Mouse (Mus musculus) midbrain, postnatal 0 days (tissue): ENCODE measurements around the gene Gja5. TPM values are rescaled to one million over a fixed set of nuclear protein-coding genes. Genes with fewer than 3 reads are reported as not detected.
"Not testable (repeated sequence)": the region's sequence is repeated elsewhere in the genome, so short reads cannot be mapped to it uniquely, and the experiment has no call there.

Source experiments
- ATAC-seq: fragments of 200-750 bp; cut with Nextera tagmentation; 2 replicates; pipeline ENCODE4 v1.8.0; 2017; ENCODE audit warnings: moderate number of reproducible peaks, mild to moderate bottlenecking, moderate TSS enrichment, moderate library complexity; ENCODE audit not compliant: low FRiP score
- DNase-seq: peaks from one replicate; pipeline ENCODE4 v3.0.0-alpha.2; 2015; ENCODE audit warnings: low spot score
- H3K27ac ChIP-seq: fragments of 300-500 bp; sonication (generic); 2 replicates; pipeline ENCODE4 v1.5.1; 2014; ENCODE audit warnings: low read depth, mild to moderate bottlenecking, low read length, mixed read lengths
- H3K27me3 ChIP-seq: fragments of 300-500 bp; sonication (generic); 2 replicates; pipeline ENCODE4 v1.6.1; 2014; ENCODE audit warnings: low read length, control low read depth, mixed read lengths; ENCODE audit not compliant: insufficient read depth
- H3K36me3 ChIP-seq: fragments of 300-500 bp; sonication (generic); 2 replicates; pipeline ENCODE4 v1.6.1; 2014; ENCODE audit warnings: low read length, control low read depth, mixed read lengths; ENCODE audit not compliant: insufficient read depth
- H3K4me1 ChIP-seq: fragments of 300-500 bp; sonication (generic); 2 replicates; pipeline ENCODE4 v1.6.1; 2014; ENCODE audit warnings: mild to moderate bottlenecking, control low read depth, antibody characterized with exemption, low read length, mixed read lengths; ENCODE audit not compliant: insufficient read depth
- H3K4me2 ChIP-seq: fragments of 300-500 bp; sonication (generic); 2 replicates; pipeline ENCODE4 v1.6.1; 2014; ENCODE audit warnings: low read depth, mild to moderate bottlenecking, low read length, mixed read lengths; ENCODE audit not compliant: poor library complexity, severe bottlenecking
- H3K4me3 ChIP-seq: fragments of 300-500 bp; sonication (generic); 2 replicates; pipeline ENCODE4 v1.5.1; 2014; ENCODE audit warnings: low read depth, mild to moderate bottlenecking, low read length, moderate library complexity
- H3K9ac ChIP-seq: fragments of 300-500 bp; sonication (generic); replicated peaks from 2 replicates; pipeline ENCODE4 v1.6.1; 2014; ENCODE audit warnings: mild to moderate bottlenecking, low read length, moderate library complexity, mixed read lengths; ENCODE audit not compliant: poor library complexity, severe bottlenecking
- H3K9me3 ChIP-seq: fragments of 300-500 bp; sonication (generic); 2 replicates; pipeline ENCODE4 v1.6.1; 2016; ENCODE audit warnings: low read length, control low read depth
- CTCF ChIP-seq: IDR thresholded peaks from 2 replicates; pipeline ENCODE4 v1.5.1; 2016; ENCODE audit warnings: antibody characterized with exemption, mild to moderate bottlenecking
- whole genome bisulfite sequencing: fragments of 180-500 bp; shearing (Covaris S2); extraction: QIAGEN DNeasy Blood & Tissue Kit; methylation state at CpG from one replicate; pipeline ENCODE4 v1.1.7; 2014; 5-methylcytosine and 5-hydroxymethylcytosine counted together
- polyA plus RNA-seq: library from polyadenylated mRNA; unstranded; fragments of >200 nt; fragmentation: Nextera tagmentation; extraction: Ambion mirVana; gene quantifications from 2 replicates; pipeline ENCODE4 v1.2.1, GENCODE M21; 2015
- total RNA-seq: library from RNA; depleted of rRNA; stranded (reverse); fragments of >200 nt; gene quantifications from 2 replicates; pipeline ENCODE4 v1.2.3, GENCODE M21; 2014; rRNA removed

Gja5 gene
- total and polyA plus RNA-seq, 2 experiments from 2014 or later = 0.88 to 0.93 TPM

DNA sequence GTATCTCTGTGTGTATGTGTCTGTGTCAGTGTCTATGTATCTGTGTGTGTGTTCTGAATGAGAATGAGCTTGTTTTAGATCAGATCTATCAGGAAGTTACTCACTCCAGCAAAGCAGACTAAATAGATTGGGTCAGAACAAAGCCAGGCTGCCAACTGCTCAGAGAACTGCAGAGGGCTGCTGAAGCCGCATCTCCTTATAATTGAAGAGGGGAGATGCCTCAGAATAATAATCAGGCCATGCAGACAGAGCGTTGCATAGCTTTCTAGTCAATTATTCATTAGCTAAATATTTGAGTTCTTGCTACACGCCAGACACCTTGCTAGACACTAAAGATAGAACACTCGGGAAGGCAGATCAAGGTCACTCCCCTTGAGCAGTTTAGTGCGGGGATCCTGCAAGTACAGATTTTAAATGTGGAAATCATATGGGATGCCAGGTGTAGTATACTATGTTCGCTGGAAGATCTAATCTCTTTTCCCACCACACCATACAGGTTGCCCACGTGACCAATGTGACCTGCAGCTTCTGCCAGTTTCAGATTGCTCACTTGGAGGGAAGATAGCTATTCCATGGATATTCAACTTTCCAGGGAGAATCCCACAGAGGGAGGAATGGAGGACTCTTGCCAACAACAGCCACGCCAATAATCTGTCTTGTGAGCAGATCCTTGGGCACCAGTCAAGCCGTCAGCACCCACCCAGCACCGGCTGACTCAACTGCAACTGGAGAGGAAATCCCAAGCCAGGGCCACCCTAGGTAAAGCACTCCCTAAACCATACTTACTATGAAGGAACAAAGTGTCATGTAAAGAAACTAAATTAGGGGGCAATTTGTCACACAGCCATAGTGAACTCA is 196.5 kb downstream of the Gja5 start:
- Histone ChIP-seq H3K4me2 (no peak overlapping the region), H3K4me3 (no peak overlapping the region), H3K36me3 (no peaks in the 10 kb centered on the region), H3K27ac (peak overlapping the region; percentile 48; the same call in 1 of the 2 replicates), H3K27me3 (no peaks in the 10 kb centered on the region), H3K9ac (no peak overlapping the region), H3K9me3 (no peaks in the 10 kb centered on the region), H3K4me1 (peaks cover 9% of the 10 kb centered on the region; the same call in 1 of the 2 replicates)
- ATAC-seq (peak; percentile 93), DNase-seq (peak; percentile 67)
- WGBS = 40% methylated on average over 10 of the region's 10 CpGs
- TF ChIP-seq CTCF = peak; percentile 18; the same call in 1 of the 2 replicates

DNA sequence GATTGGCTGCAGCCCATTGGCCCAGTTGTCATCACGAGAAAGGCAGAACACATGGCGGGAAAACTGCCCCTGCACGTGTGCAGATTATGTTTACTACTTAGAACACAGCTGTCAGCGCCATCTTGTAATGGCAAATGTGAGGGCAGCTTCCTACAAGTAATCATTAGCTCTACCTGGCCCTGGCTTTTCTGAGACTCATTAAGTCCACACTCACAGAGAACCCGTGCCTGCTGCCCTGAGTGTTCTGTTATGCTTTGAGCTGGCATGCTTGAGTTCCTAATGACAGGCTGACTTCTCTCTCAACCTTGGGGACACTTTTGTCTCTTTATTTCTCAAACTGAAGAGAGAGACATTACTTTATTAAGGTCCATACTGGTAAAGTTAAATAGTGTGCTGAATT is 199.5 kb downstream of the Gja5 start:
- H3K36me3 ChIP-seq, H3K4me2 ChIP-seq, H3K27ac ChIP-seq, DNase-seq, H3K4me3 ChIP-seq, H3K27me3 ChIP-seq, H3K9ac ChIP-seq, ATAC-seq, H3K4me1 ChIP-seq, H3K9me3 ChIP-seq: not testable (repeated sequence)
- WGBS = 80% methylated on average over 2 of the region's 5 CpGs

DNA sequence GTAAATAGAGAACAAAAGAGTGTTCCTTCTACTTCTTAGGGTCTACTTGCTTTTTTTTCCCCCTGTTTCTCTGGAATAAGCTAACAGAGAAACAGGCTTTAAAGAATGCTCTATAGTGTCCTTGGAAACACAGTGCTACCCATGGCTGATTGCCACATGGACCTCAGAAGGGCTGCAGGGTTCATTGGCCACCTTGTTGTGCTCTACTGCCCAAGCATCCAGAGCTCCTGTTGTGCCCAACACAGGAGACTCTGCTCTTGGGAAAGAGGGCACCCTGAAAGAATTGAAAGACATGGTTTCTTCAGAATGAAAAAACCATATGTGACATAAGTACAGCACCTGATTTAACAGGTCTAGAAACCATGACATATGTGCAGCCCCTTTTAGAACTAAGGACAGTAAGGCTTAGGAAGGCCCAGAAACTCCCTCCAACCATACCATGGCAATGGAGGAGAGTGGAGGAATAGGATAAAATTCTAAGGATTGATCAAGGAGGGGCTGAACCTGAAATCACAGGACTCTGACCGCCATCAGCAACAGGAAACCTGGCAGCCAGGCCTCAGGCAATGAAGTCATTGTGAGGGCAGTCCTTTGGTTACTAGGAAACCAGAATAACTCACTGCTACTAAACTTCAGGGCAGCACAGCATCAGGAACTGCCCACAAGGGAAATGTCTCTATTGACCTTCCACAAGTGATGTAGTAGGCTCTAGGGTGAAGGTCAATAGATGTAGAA is 200.4 kb downstream of the Gja5 start:
- DNase-seq = no peak
- H3K36me3 ChIP-seq = no peaks in the 10 kb centered on the region
- whole genome bisulfite sequencing = 71% methylated on average over 1 of the region's 1 CpGs

DNA sequence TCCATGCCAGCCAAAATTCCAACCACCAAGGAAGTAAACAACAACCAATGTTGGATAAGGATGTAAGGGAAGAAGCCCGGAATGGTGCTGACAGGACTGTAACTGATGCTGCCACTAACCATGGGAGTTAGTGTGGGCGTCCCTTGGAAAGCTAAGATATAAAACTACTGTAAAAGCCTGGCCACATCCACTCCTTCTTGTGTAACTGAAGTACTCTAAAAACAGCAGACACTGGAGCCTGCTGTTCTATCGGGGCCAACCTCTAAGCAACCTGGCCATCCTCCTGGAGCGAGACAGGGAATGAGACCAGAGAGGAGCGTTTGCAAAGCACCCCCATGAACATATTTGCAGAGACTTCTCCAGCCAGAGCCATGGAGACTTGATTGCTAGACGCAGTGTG is 213.0 kb downstream of the Gja5 start:
- no peak overlapping the region for H3K27ac ChIP-seq
- no peak for TF ChIP-seq CTCF
- WGBS = 95% methylated on average over 6 of the region's 6 CpGs
- H3K4me1 ChIP-seq = no peaks in the 10 kb centered on the region
- no peak overlapping the region for H3K4me3 ChIP-seq
- no peaks in the 10 kb centered on the region for H3K36me3 ChIP-seq
- H3K9me3 ChIP-seq = peaks cover 6% of the 10 kb centered on the region; the same call in 1 of the 2 replicates
- H3K9ac ChIP-seq = no peak overlapping the region
- no peak overlapping the region for H3K4me2 ChIP-seq
- no peak for ATAC-seq
- no peaks in the 10 kb centered on the region for H3K27me3 ChIP-seq
- no peak for DNase-seq

More for the DNA sequence above, 200.4 kb downstream of the Gja5 start:
- TF ChIP-seq CTCF = no peak
- no peak overlapping the region for H3K4me3 ChIP-seq
- H3K4me2 ChIP-seq = no peak overlapping the region
- H3K9me3 ChIP-seq = no peaks in the 10 kb centered on the region
- no peak overlapping the region for H3K9ac ChIP-seq
- H3K4me1 ChIP-seq = peaks cover 9% of the 10 kb centered on the region; the same call in 1 of the 2 replicates
- ATAC-seq = no peak
- no peaks in the 10 kb centered on the region for H3K27me3 ChIP-seq
- no peak overlapping the region for H3K27ac ChIP-seq

DNA sequence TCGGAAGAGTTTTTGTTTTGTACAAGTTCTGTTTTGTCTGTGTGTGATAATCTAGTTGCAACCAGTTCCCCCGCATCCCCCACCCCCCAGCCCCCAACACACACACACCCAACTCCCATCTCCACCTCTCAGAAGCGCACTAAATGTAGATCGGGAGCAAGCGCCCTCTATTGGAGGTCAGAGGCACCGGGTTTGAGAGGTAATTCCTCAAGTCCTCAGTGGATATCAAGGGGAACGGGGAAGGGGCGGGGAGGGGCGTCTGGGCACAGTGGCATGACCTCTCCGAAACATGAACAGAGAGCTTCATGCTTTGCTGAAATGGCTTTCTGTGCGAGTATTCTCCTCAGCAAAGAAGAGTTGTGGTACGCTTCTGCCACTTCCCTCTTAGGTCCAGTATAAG is 213.8 kb downstream of the Gja5 start:
- H3K9me3 ChIP-seq = peaks cover 6% of the 10 kb centered on the region; the same call in 1 of the 2 replicates
- no peaks in the 10 kb centered on the region for H3K4me1 ChIP-seq
- ATAC-seq = no peak
- H3K27me3 ChIP-seq = no peaks in the 10 kb centered on the region
- H3K9ac ChIP-seq = no peak overlapping the region
- H3K4me3 ChIP-seq = no peak overlapping the region
- H3K27ac ChIP-seq = no peak overlapping the region
- no peaks in the 10 kb centered on the region for H3K36me3 ChIP-seq
- no peak for DNase-seq
- no peak overlapping the region for H3K4me2 ChIP-seq
- no peak for TF ChIP-seq CTCF
- 60% methylated on average over 12 of the region's 12 CpGs for WGBS

DNA sequence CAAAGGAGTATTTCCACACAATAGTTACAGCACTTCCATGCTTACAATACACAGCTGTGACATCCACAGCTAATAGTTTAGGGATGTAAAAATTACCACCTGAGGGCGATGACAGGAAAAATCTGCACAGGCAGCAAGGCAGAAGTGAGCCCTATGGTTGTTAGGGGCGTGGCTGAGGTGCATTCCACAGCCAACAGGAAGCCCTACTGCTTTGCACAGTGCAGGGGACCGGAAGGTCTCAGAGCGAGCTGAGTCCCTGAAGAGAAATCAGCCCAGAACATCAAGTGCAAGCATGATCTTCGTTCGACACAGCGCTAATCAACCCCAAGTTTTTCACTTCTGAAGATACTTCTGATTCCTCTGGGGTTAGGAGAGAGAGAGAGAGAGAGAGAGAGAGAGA is 219.7 kb downstream of the Gja5 start:
- Histone ChIP-seq H3K4me1 (no peaks in the 10 kb centered on the region), H3K9me3 (no peaks in the 10 kb centered on the region), H3K9ac (no peak overlapping the region), H3K27me3 (no peaks in the 10 kb centered on the region), H3K4me3 (no peak overlapping the region), H3K27ac (no peak overlapping the region), H3K36me3 (no peaks in the 10 kb centered on the region), H3K4me2 (no peak overlapping the region)
- no peak for TF ChIP-seq CTCF
- ATAC-seq (no peak), DNase-seq (no peak)
- WGBS = 48% methylated on average over 7 of the region's 7 CpGs

Other genes starting within 250 kb of the Gja5 start
- 4.9 and 8.5 TPM in 2 replicates for gene Ankrd35, start 234.6 kb upstream of the Gja5 start, total RNA-seq
- gene Ankrd35, start 234.6 kb upstream of the Gja5 start, polyA plus RNA-seq = 3.7 and 4.3 TPM in 2 replicates
- gene Pias3, start 208.3 kb upstream of the Gja5 start, total RNA-seq = 33.1 and 46.0 TPM in 2 replicates
- gene Pias3, start 208.3 kb upstream of the Gja5 start, polyA plus RNA-seq = 44.2 and 49.7 TPM in 2 replicates
- 6.5 and 11.9 TPM in 2 replicates for gene Nudt17, start 196.1 kb upstream of the Gja5 start, total RNA-seq
- gene Nudt17, start 196.1 kb upstream of the Gja5 start, polyA plus RNA-seq = 18.5 and 20.6 TPM in 2 replicates
- 12.6 and 14.7 TPM in 2 replicates for gene Polr3c, start 177.1 kb upstream of the Gja5 start, total RNA-seq
- 26.4 and 30.7 TPM in 2 replicates for gene Polr3c, start 177.1 kb upstream of the Gja5 start, polyA plus RNA-seq
- 59.6 and 63.4 TPM in 2 replicates for gene Rnf115, start 177.0 kb upstream of the Gja5 start, total RNA-seq
- gene Rnf115, start 177.0 kb upstream of the Gja5 start, polyA plus RNA-seq = 71.8 and 76.5 TPM in 2 replicates
- 0.27 TPM in 1 of 2 replicates, not detected in the other for gene Pdzk1, start 75.4 kb upstream of the Gja5 start, total RNA-seq
- 0.14 TPM in 1 of 2 replicates, not detected in the other for gene Pdzk1, start 75.4 kb upstream of the Gja5 start, polyA plus RNA-seq
- gene Cd160, start 75.3 kb upstream of the Gja5 start, total RNA-seq = not detected in 2 replicates
- 0.06 and 0.21 TPM in 2 replicates for gene Cd160, start 75.3 kb upstream of the Gja5 start, polyA plus RNA-seq
- gene Gpr89, start 653 bp downstream of the Gja5 start, total RNA-seq = 23.2 and 28.9 TPM in 2 replicates
- gene Gpr89, start 653 bp downstream of the Gja5 start, polyA plus RNA-seq = 34.1 and 35.9 TPM in 2 replicates
- 0.05 TPM in 1 of 2 replicates, not detected in the other for gene Gja8, start 21.3 kb downstream of the Gja5 start, total RNA-seq
- gene Gja8, start 21.3 kb downstream of the Gja5 start, polyA plus RNA-seq = 0.02 and 0.05 TPM in 2 replicates